Mouse (Mus musculus): ENCODE results near the gene Vmn1r198. TPM values are rescaled to one million over a fixed set of nuclear protein-coding genes. Genes with fewer than 3 reads are reported as not detected.
"Not testable (repeated sequence)": the region's sequence is repeated elsewhere in the genome, so short reads cannot be mapped to it uniquely, and the experiment has no call there.

The Vmn1r198 gene
- total RNA-seq (2014; fragmentation: Nextera tagmentation) (not detected in 2 replicates), total RNA-seq (2017) (not detected in 2 replicates)

- ATAC-seq (replicated peaks; ENCODE audit: low FRiP score, low TSS enrichment, poor library complexity, severe bottlenecking): no peak
Measured at GRCm38 (mm10) chr13:22350064-22350463, at the start of gene Vmn1r198. Gene Vmn1r198, plus strand, starts transcription at chr13:22350364.

GRCm38 (mm10) chr13:22308075-22308474 is 42.1 kb upstream of the Vmn1r198 start:
- not testable (repeated sequence) for ATAC-seq (replicated peaks; ENCODE audit: low FRiP score, low TSS enrichment, poor library complexity, severe bottlenecking)

- ATAC-seq (replicated peaks; ENCODE audit: low FRiP score, low TSS enrichment, poor library complexity, severe bottlenecking): no peak
Measured at GRCm38 (mm10) chr13:22315361-22315760, 34.8 kb upstream of the Vmn1r198 start.

- ATAC-seq (replicated peaks; ENCODE audit: low FRiP score, low TSS enrichment, poor library complexity, severe bottlenecking): no peak
Measured at GRCm38 (mm10) chr13:22317366-22317765, 32.8 kb upstream of the Vmn1r198 start.

DNA sequence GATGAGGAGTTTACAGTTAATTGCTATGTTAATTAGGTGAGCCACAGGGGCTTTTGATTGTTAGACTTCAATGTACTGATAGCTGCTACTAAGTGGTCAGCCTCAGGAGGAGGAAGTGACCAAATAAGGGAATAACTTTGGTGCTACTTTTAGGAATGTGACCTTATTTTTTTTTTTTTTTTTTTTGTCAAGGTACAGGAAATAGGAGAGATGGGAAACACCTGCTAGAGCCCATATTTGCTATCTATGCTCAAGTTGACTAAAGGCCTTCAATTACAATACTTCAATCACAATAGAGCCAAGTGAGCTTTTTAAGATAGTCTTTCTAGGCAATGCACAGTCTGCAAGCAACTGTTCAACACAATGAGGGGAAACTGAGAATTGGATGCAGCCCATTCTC is 30.1 kb upstream of the Vmn1r198 start:
- ATAC-seq (replicated peaks; ENCODE audit: low FRiP score, low TSS enrichment, poor library complexity, severe bottlenecking): no peak

- ATAC-seq (replicated peaks; ENCODE audit: low FRiP score, low TSS enrichment, poor library complexity, severe bottlenecking): no peak
Measured at GRCm38 (mm10) chr13:22324289-22324688, 25.9 kb upstream of the Vmn1r198 start, which contains the start of gene Vmn1r197. Gene Vmn1r197, plus strand, starts transcription at chr13:22324589.

GRCm38 (mm10) chr13:22333269-22333668 is 16.9 kb upstream of the Vmn1r198 start:
- no peak for ATAC-seq (replicated peaks; ENCODE audit: low FRiP score, low TSS enrichment, poor library complexity, severe bottlenecking)

DNA sequence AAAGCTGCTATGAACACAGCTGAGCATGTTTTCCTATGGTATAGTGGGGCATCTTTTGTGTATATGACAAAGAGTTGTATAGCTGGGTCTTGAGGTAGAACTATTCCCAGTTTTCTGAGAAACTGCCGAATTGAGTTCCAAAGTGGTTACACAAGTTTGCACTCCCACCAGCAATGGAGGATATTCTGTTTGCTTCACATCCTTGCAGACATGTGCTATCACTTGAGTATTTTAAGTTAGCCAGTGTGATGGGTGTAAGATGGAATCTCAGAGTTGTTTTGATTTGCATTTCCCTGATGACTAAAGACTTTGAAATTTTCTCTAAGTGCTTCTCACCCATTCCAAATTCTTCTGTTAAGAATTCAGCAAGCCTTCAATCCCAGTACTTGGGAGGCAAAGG is 14.6 kb upstream of the Vmn1r198 start:
- ATAC-seq (replicated peaks; ENCODE audit: low FRiP score, low TSS enrichment, poor library complexity, severe bottlenecking): no peak

DNA sequence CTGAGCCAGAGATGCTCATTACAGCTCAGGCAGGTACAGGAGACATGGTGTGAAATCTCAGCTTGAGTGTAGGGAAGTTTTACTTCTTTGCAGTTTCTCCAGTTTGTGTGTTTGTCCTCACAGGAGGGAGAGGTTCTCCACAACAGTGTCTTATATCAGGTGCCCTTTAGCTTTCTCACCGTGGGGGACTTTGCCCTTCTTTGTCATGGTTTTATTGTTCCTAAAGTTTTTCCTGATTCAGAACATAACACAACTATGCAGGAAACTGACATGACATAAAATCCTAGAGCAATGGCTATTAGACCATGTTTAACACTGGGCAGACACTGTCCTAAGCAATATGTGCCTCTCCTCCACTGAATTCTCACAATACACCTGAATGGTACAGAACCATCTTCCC is 649 bp downstream of the Vmn1r198 start:
- no peak for ATAC-seq (replicated peaks; ENCODE audit: low FRiP score, low TSS enrichment, poor library complexity, severe bottlenecking)

GRCm38 (mm10) chr13:22379518-22379917 is 29.4 kb downstream of the Vmn1r198 start, which contains the start of gene Vmn1r199:
Gene Vmn1r199, plus strand, starts transcription at chr13:22379818.
- no peak for ATAC-seq (replicated peaks; ENCODE audit: low FRiP score, low TSS enrichment, poor library complexity, severe bottlenecking)

GRCm38 (mm10) chr13:22381128-22381527 is 31.0 kb downstream of the Vmn1r198 start:
- ATAC-seq (replicated peaks; ENCODE audit: low FRiP score, low TSS enrichment, poor library complexity, severe bottlenecking): not testable (repeated sequence)

- no peak for ATAC-seq (replicated peaks; ENCODE audit: low FRiP score, low TSS enrichment, poor library complexity, severe bottlenecking)
Measured at GRCm38 (mm10) chr13:22383401-22383800, 33.2 kb downstream of the Vmn1r198 start.

- no peak for ATAC-seq (replicated peaks; ENCODE audit: low FRiP score, low TSS enrichment, poor library complexity, severe bottlenecking)
Measured at GRCm38 (mm10) chr13:22387050-22387449, 36.9 kb downstream of the Vmn1r198 start.

GRCm38 (mm10) chr13:22390073-22390472 is 39.9 kb downstream of the Vmn1r198 start, which contains the start of gene Vmn1r200:
Gene Vmn1r200, plus strand, starts transcription at chr13:22390373.
- ATAC-seq (replicated peaks; ENCODE audit: low FRiP score, low TSS enrichment, poor library complexity, severe bottlenecking): no peak

GRCm38 (mm10) chr13:22402978-22403377 is 52.8 kb downstream of the Vmn1r198 start:
- ATAC-seq (replicated peaks; ENCODE audit: low FRiP score, low TSS enrichment, poor library complexity, severe bottlenecking): no peak

Other genes starting within 250 kb of the Vmn1r198 start
- gene Vmn1r189, start 244.5 kb upstream of the Vmn1r198 start, total RNA-seq (2014; fragmentation: Nextera tagmentation): not detected in 2 replicates
- not detected in 2 replicates for gene Vmn1r189, start 244.5 kb upstream of the Vmn1r198 start, total RNA-seq (2017)
- gene Vmn1r191, start 166.4 kb upstream of the Vmn1r198 start, total RNA-seq (2014; fragmentation: Nextera tagmentation): not detected in 2 replicates
- not detected in 2 replicates for gene Vmn1r191, start 166.4 kb upstream of the Vmn1r198 start, total RNA-seq (2017)
- not detected in 2 replicates for gene Vmn1r192, start 159.2 kb upstream of the Vmn1r198 start, total RNA-seq (2014; fragmentation: Nextera tagmentation)
- not detected in 2 replicates for gene Vmn1r192, start 159.2 kb upstream of the Vmn1r198 start, total RNA-seq (2017)
- not detected in 2 replicates for gene Vmn1r193, start 127.2 kb upstream of the Vmn1r198 start, total RNA-seq (2014; fragmentation: Nextera tagmentation)
- not detected in 2 replicates for gene Vmn1r193, start 127.2 kb upstream of the Vmn1r198 start, total RNA-seq (2017)
- gene Vmn1r194, start 106.1 kb upstream of the Vmn1r198 start, total RNA-seq (2014; fragmentation: Nextera tagmentation): not detected in 2 replicates
- not detected in 2 replicates for gene Vmn1r194, start 106.1 kb upstream of the Vmn1r198 start, total RNA-seq (2017)
- not detected in 2 replicates for gene Vmn1r195, start 79.8 kb upstream of the Vmn1r198 start, total RNA-seq (2014; fragmentation: Nextera tagmentation)
- gene Vmn1r195, start 79.8 kb upstream of the Vmn1r198 start, total RNA-seq (2017): not detected in 2 replicates
- not detected in 2 replicates for gene Vmn1r196, start 60.4 kb upstream of the Vmn1r198 start, total RNA-seq (2014; fragmentation: Nextera tagmentation)
- not detected in 2 replicates for gene Vmn1r196, start 60.4 kb upstream of the Vmn1r198 start, total RNA-seq (2017)
- gene Vmn1r197, start 25.8 kb upstream of the Vmn1r198 start, total RNA-seq (2014; fragmentation: Nextera tagmentation): not detected in 2 replicates
- gene Vmn1r197, start 25.8 kb upstream of the Vmn1r198 start, total RNA-seq (2017): not detected in 2 replicates
- gene Vmn1r199, start 29.5 kb downstream of the Vmn1r198 start, total RNA-seq (2014; fragmentation: Nextera tagmentation): not detected in 2 replicates
- not detected in 2 replicates for gene Vmn1r199, start 29.5 kb downstream of the Vmn1r198 start, total RNA-seq (2017)
- not detected in 2 replicates for gene Vmn1r200, start 40.0 kb downstream of the Vmn1r198 start, total RNA-seq (2014; fragmentation: Nextera tagmentation)
- gene Vmn1r200, start 40.0 kb downstream of the Vmn1r198 start, total RNA-seq (2017): not detected in 2 replicates
- not detected in 2 replicates for gene Vmn1r201, start 121.6 kb downstream of the Vmn1r198 start, total RNA-seq (2014; fragmentation: Nextera tagmentation)
- gene Vmn1r201, start 121.6 kb downstream of the Vmn1r198 start, total RNA-seq (2017): not detected in 2 replicates
- 0.07 TPM in 1 of 2 replicates, not detected in the other for gene Vmn1r202, start 155.0 kb downstream of the Vmn1r198 start, total RNA-seq (2014; fragmentation: Nextera tagmentation)
- gene Vmn1r202, start 155.0 kb downstream of the Vmn1r198 start, total RNA-seq (2017): not detected in 2 replicates
- gene Vmn1r203, start 167.8 kb downstream of the Vmn1r198 start, total RNA-seq (2014; fragmentation: Nextera tagmentation): not detected in 2 replicates
- not detected in 2 replicates for gene Vmn1r203, start 167.8 kb downstream of the Vmn1r198 start, total RNA-seq (2017)
- gene Vmn1r204, start 202.8 kb downstream of the Vmn1r198 start, total RNA-seq (2014; fragmentation: Nextera tagmentation): not detected in 2 replicates
- not detected in 2 replicates for gene Vmn1r204, start 202.8 kb downstream of the Vmn1r198 start, total RNA-seq (2017)
- not detected in 2 replicates for gene Vmn1r205, start 242.6 kb downstream of the Vmn1r198 start, total RNA-seq (2014; fragmentation: Nextera tagmentation)
- gene Vmn1r205, start 242.6 kb downstream of the Vmn1r198 start, total RNA-seq (2017): not detected in 2 replicates

Data from megakaryocyte-erythroid progenitor cell, adult 5-6 weeks (primary cell).